Comparison of ENCODE assay signal across 19 mouse cellular contexts in genomic region chr3:93299832-93300231, GRCm38 (mm10). TPM values are rescaled to one million over a fixed set of nuclear protein-coding genes. Genes with fewer than 3 reads are reported as not detected.
DNase-seq lines count a peak whose midpoint lies in the region.
"Had no signal": no experiment of that assay in that cellular context is flagged by ENCODE, and none has a peak within 500 bp of the region (broad histone marks: within the 10 kb centered on the region; RNA-seq: fewer than 3 reads in every experiment).

No protein-coding gene starts in this region.

- DNase-seq in frontal cortex, postnatal 36 days (ENCODE audit: low spot score in 2 of 2) = peak; percentile 13 to 43
- DNase-seq in frontal cortex, postnatal 14 days (ENCODE audit: low spot score in 2 of 2) = no peak
- peak; percentile 25 to 38 for DNase-seq in left cerebral cortex, adult 18-20 months (ENCODE audit: low spot score in 2 of 2)
- DNase-seq in left cerebral cortex, postnatal 10 days (ENCODE audit: extremely low spot score in 1 of 2, low spot score in 2 of 2) = no peak
- peak; percentile 73 for DNase-seq in brain, adult 2 months (ENCODE audit: low read depth, low spot score)
- DNase-seq in telencephalon, adult 2 months (ENCODE audit: low read depth, low spot score) = peak; percentile 50
- DNase-seq: adrenal gland, adult 2 months; adrenal gland, postnatal 14 days; cerebellum, adult 11-12 months; cerebellum, adult 8-10 months; cerebellum, postnatal 14 days; gastrocnemius, postnatal 14 days; heart, adult 18-20 months; heart, postnatal 14 days; heart, postnatal 4 days had no signal

- intact Hi-C loops in left cerebral cortex, postnatal 10 days (cut with DNase I) = loop anchor here (10.0 kb wide), 1 partner anchor 165 kb away; no protein-coding TSS in a partner anchor

RNA-seq across cellular contexts. Expression of gene Hrnr, which starts 19.7 kb away (rescaled TPM):
- total RNA-seq in left cerebral cortex, adult 18-20 months (2021) = under 1 TPM in 1 of 2 experiments, not detected in 1; 0.07 TPM
- not detected for total RNA-seq in left cerebral cortex, postnatal 10 days (2021)
- total RNA-seq: adrenal gland, adult 2 months; adrenal gland, postnatal 14 days; adrenal gland, postnatal 4 days; gastrocnemius, adult 18-20 months; gastrocnemius, postnatal 14 days; heart, adult 18-20 months; heart, postnatal 4 days; hindbrain, postnatal 0 days; MEL had no signal

RNA-seq across cellular contexts. Expression of gene Flg, which starts 26.5 kb away (rescaled TPM):
- not detected for total RNA-seq in left cerebral cortex, adult 18-20 months (2021)
- total RNA-seq in left cerebral cortex, postnatal 10 days (2021) = not detected
- total RNA-seq: adrenal gland, adult 2 months; adrenal gland, postnatal 14 days; adrenal gland, postnatal 4 days; gastrocnemius, adult 18-20 months; gastrocnemius, postnatal 14 days; heart, adult 18-20 months; heart, postnatal 4 days; hindbrain, postnatal 0 days; MEL had no signal

Comparison
In these comparisons a context has a peak if more than half of its experiments do, and no peak if none do; other contexts are left out.
1. DNase-seq: peak in frontal cortex, postnatal 36 days (2 of 2), left cerebral cortex, adult 18-20 months (2 of 2), brain, adult 2 months (single experiment) and telencephalon, adult 2 months (single experiment); none in frontal cortex, postnatal 14 days (0 of 2) and left cerebral cortex, postnatal 10 days (0 of 2).